Mouse (Mus musculus) midbrain, embryonic 16.5 days (tissue): Measurements from ENCODE around the gene Gpr176. TPM values are rescaled to one million over a fixed set of nuclear protein-coding genes. Genes with fewer than 3 reads are reported as not detected.
"Not testable (repeated sequence)": the region's sequence is repeated elsewhere in the genome, so short reads cannot be mapped to it uniquely, and the experiment has no call there.

Experiments used
- ATAC-seq: fragments of 200-750 bp; cut with Nextera tagmentation; 2 replicates; pipeline ENCODE4 v1.8.0; 2017; ENCODE audit warnings: moderate TSS enrichment
- H3K27ac ChIP-seq: fragments of 300-500 bp; sonication (generic); 2 replicates; pipeline ENCODE4 v1.5.1; 2014; ENCODE audit warnings: mild to moderate bottlenecking, low read length, mixed read lengths
- H3K27me3 ChIP-seq: fragments of 300-500 bp; sonication (generic); 2 replicates; pipeline ENCODE4 v1.6.1; 2014; ENCODE audit warnings: low read depth, low read length, mixed read lengths; ENCODE audit not compliant: control insufficient read depth, insufficient read depth
- H3K36me3 ChIP-seq: fragments of 300-500 bp; sonication (generic); 2 replicates; pipeline ENCODE4 v1.6.1; 2014; ENCODE audit warnings: mild to moderate bottlenecking, low read length, moderate library complexity, mixed read lengths; ENCODE audit not compliant: control insufficient read depth, insufficient read depth
- H3K4me1 ChIP-seq: fragments of 300-500 bp; sonication (generic); 2 replicates; pipeline ENCODE4 v1.6.1; 2014; ENCODE audit warnings: mild to moderate bottlenecking, low read length, mixed read lengths; ENCODE audit not compliant: control insufficient read depth, insufficient read depth
- H3K4me2 ChIP-seq: fragments of 300-500 bp; sonication (generic); 2 replicates; pipeline ENCODE4 v1.6.1; 2014; ENCODE audit warnings: mild to moderate bottlenecking, low read length, mixed read lengths
- H3K4me3 ChIP-seq: fragments of 300-500 bp; sonication (generic); 2 replicates; pipeline ENCODE4 v1.5.1; 2014; ENCODE audit warnings: low read depth, mild to moderate bottlenecking, low read length, moderate library complexity, mixed read lengths
- H3K9ac ChIP-seq: fragments of 300-500 bp; sonication (generic); 2 replicates; pipeline ENCODE4 v1.6.1; 2014; ENCODE audit warnings: low read depth, low read length, mixed read lengths
- H3K9me3 ChIP-seq: fragments of 300-500 bp; sonication (generic); replicated peaks from 2 replicates; pipeline ENCODE4 v1.6.1; 2014; ENCODE audit warnings: mild to moderate bottlenecking, low read length, mixed read lengths; ENCODE audit not compliant: control insufficient read depth, poor library complexity, severe bottlenecking
- WGBS: fragments of 180-500 bp; shearing (Covaris S2); extraction: QIAGEN DNeasy Blood & Tissue Kit; methylation state at CpG from one replicate; pipeline ENCODE4 v1.1.7; 2014; 5-methylcytosine and 5-hydroxymethylcytosine counted together
- polyA plus RNA-seq: library from polyadenylated mRNA; unstranded; fragments of >200 nt; fragmentation: Nextera tagmentation; extraction: Ambion mirVana; gene quantifications from 2 replicates; pipeline ENCODE4 v1.2.1, GENCODE M21; 2015

The Gpr176 gene
- polyA plus RNA-seq, 1 experiment from 2014 or later: 7.7 TPM

- H3K4me3 ChIP-seq: no peak overlapping the region
- H3K27me3 ChIP-seq: no peaks in the 10 kb centered on the region
- 94% methylated on average over 2 of the region's 2 CpGs for WGBS
- H3K9me3 ChIP-seq: no peaks in the 10 kb centered on the region
- H3K9ac ChIP-seq: no peak overlapping the region
- no peak for ATAC-seq
- no peak overlapping the region for H3K27ac ChIP-seq
- H3K36me3 ChIP-seq: no peaks in the 10 kb centered on the region
- H3K4me1 ChIP-seq: no peaks in the 10 kb centered on the region
- no peak overlapping the region for H3K4me2 ChIP-seq
Measured at GRCm38 (mm10) chr2:118299981-118300380, 73.2 kb downstream of the Gpr176 start.

- Histone ChIP-seq H3K4me3 (no peak overlapping the region), H3K36me3 (no peaks in the 10 kb centered on the region)
- no peak for ATAC-seq
Measured at GRCm38 (mm10) chr2:118298601-118299000, 74.6 kb downstream of the Gpr176 start.

GRCm38 (mm10) chr2:118297966-118298365 is 75.3 kb downstream of the Gpr176 start:
- no peaks in the 10 kb centered on the region; the same call in 1 of the 2 replicates for H3K4me1 ChIP-seq
- H3K4me2 ChIP-seq: no peak overlapping the region
- H3K9ac ChIP-seq: no peak overlapping the region
- no peaks in the 10 kb centered on the region for H3K36me3 ChIP-seq
- WGBS: 85% methylated on average over 2 of the region's 2 CpGs
- no peak for ATAC-seq
- H3K27me3 ChIP-seq: no peaks in the 10 kb centered on the region
- H3K9me3 ChIP-seq: no peaks in the 10 kb centered on the region
- H3K27ac ChIP-seq: no peak overlapping the region
- no peak overlapping the region for H3K4me3 ChIP-seq

More at GRCm38 (mm10) chr2:118298601-118299000, 74.6 kb downstream of the Gpr176 start:
- Histone ChIP-seq H3K27me3 (no peaks in the 10 kb centered on the region), H3K27ac (no peak overlapping the region), H3K9me3 (no peaks in the 10 kb centered on the region), H3K4me2 (no peak overlapping the region), H3K4me1 (no peaks in the 10 kb centered on the region; the same call in 1 of the 2 replicates), H3K9ac (no peak overlapping the region)
- WGBS: 79% methylated on average over 4 of the region's 4 CpGs

- Histone ChIP-seq H3K4me3 (no peak overlapping the region), H3K4me2 (no peak overlapping the region), H3K9me3 (no peaks in the 10 kb centered on the region), H3K27ac (no peak overlapping the region), H3K36me3 (no peaks in the 10 kb centered on the region), H3K9ac (no peak overlapping the region), H3K4me1 (no peaks in the 10 kb centered on the region; the same call in 1 of the 2 replicates), H3K27me3 (no peaks in the 10 kb centered on the region)
- ATAC-seq: no peak
- 80% methylated on average over 7 of the region's 7 CpGs for WGBS
Measured at GRCm38 (mm10) chr2:118295505-118295904, 77.7 kb downstream of the Gpr176 start.

GRCm38 (mm10) chr2:118293583-118293982 is 79.6 kb downstream of the Gpr176 start:
- Histone ChIP-seq H3K4me2 (no peak overlapping the region), H3K9me3 (no peaks in the 10 kb centered on the region), H3K27me3 (no peaks in the 10 kb centered on the region), H3K4me1 (no peaks in the 10 kb centered on the region; the same call in 1 of the 2 replicates), H3K4me3 (no peak overlapping the region), H3K36me3 (no peaks in the 10 kb centered on the region), H3K27ac (0 out of 2 replicates have a peak overlapping the region, but pooled peaks have one; percentile 26), H3K9ac (no peak overlapping the region)
- WGBS: 42% methylated on average over 5 of the region's 5 CpGs
- peak; percentile 55; the same call in 1 of the 2 replicates for ATAC-seq

- WGBS: 86% methylated on average over 7 of the region's 7 CpGs
- ATAC-seq: not testable (repeated sequence)
Measured at GRCm38 (mm10) chr2:118289066-118289460, 84.2 kb downstream of the Gpr176 start.

GRCm38 (mm10) chr2:118288326-118289065 is 84.7 kb downstream of the Gpr176 start:
- no peak overlapping the region for H3K4me3 ChIP-seq
- no peak overlapping the region for H3K27ac ChIP-seq
- H3K4me2 ChIP-seq: no peak overlapping the region
- ATAC-seq: no peak
- H3K4me1 ChIP-seq: no peaks in the 10 kb centered on the region
- no peaks in the 10 kb centered on the region for H3K36me3 ChIP-seq
- WGBS: 93% methylated on average over 9 of the region's 9 CpGs
- no peaks in the 10 kb centered on the region for H3K27me3 ChIP-seq
- H3K9me3 ChIP-seq: no peaks in the 10 kb centered on the region
- H3K9ac ChIP-seq: no peak overlapping the region

More at GRCm38 (mm10) chr2:118289066-118289460, 84.2 kb downstream of the Gpr176 start:
- H3K9me3 ChIP-seq, H3K36me3 ChIP-seq, H3K27ac ChIP-seq, H3K4me1 ChIP-seq, H3K27me3 ChIP-seq, H3K4me2 ChIP-seq, H3K4me3 ChIP-seq, H3K9ac ChIP-seq: not testable (repeated sequence)

- Histone ChIP-seq H3K36me3 (no peaks in the 10 kb centered on the region), H3K4me2 (no peak overlapping the region), H3K9me3 (no peaks in the 10 kb centered on the region), H3K4me1 (no peaks in the 10 kb centered on the region), H3K4me3 (no peak overlapping the region), H3K27me3 (no peaks in the 10 kb centered on the region), H3K9ac (no peak overlapping the region), H3K27ac (no peak overlapping the region)
- no peak for ATAC-seq
- WGBS: 66% methylated on average over 4 of the region's 4 CpGs
Measured at GRCm38 (mm10) chr2:118287678-118288077, 85.5 kb downstream of the Gpr176 start.

GRCm38 (mm10) chr2:118282467-118282866 is 90.8 kb downstream of the Gpr176 start:
- ATAC-seq: no peak
- Histone ChIP-seq H3K27me3 (no peaks in the 10 kb centered on the region), H3K4me1 (no peaks in the 10 kb centered on the region), H3K4me3 (no peak overlapping the region), H3K4me2 (no peak overlapping the region), H3K9me3 (no peaks in the 10 kb centered on the region), H3K36me3 (no peaks in the 10 kb centered on the region), H3K9ac (no peak overlapping the region), H3K27ac (no peak overlapping the region)
- WGBS: 84% methylated on average over 3 of the region's 3 CpGs
